Mouse (Mus musculus) erythroblast, embryonic 14.5 days (primary cell): ENCODE data around the gene Btbd11. TPM values are rescaled to one million over a fixed set of nuclear protein-coding genes. Genes with fewer than 3 reads are reported as not detected.

Experiments used
- H3K27me3 ChIP-seq: 2 replicates; pipeline ENCODE4 v1.6.1; 2012; ENCODE audit warnings: inconsistent platforms; ENCODE audit not compliant: control insufficient read depth
- H3K36me3 ChIP-seq: 2 replicates; pipeline ENCODE4 v1.6.1; 2012; ENCODE audit warnings: mild to moderate bottlenecking, inconsistent platforms; ENCODE audit not compliant: control insufficient read depth
- H3K4me1 ChIP-seq: 2 replicates; pipeline ENCODE4 v1.6.1; 2012; ENCODE audit warnings: inconsistent platforms; ENCODE audit not compliant: control insufficient read depth
- H3K4me3 ChIP-seq: replicated peaks from 2 replicates; pipeline ENCODE3; 2012; ENCODE audit warnings: moderate library complexity, mild to moderate bottlenecking, inconsistent platforms
- H3K9me3 ChIP-seq: 2 replicates; pipeline ENCODE4 v1.6.1; 2012; ENCODE audit warnings: low read length, inconsistent platforms, mixed read lengths; ENCODE audit not compliant: control insufficient read depth
- GATA1 ChIP-seq: IDR thresholded peaks from 2 replicates; pipeline ENCODE4 v1.6.1; 2012; ENCODE audit warnings: low read length, inconsistent platforms, mixed read lengths
- TAL1 ChIP-seq: IDR thresholded peaks from 3 replicates; pipeline ENCODE4 v1.6.1; 2012; ENCODE audit warnings: low read length, inconsistent platforms, mixed read lengths
- polyA plus RNA-seq: library from polyadenylated mRNA; stranded (reverse); fragments of >175 nt; gene quantifications from 2 replicates; pipeline ENCODE4 v1.2.3, GENCODE M21; 2012

Btbd11 gene
- polyA plus RNA-seq, 1 experiment, result not detected

DNA sequence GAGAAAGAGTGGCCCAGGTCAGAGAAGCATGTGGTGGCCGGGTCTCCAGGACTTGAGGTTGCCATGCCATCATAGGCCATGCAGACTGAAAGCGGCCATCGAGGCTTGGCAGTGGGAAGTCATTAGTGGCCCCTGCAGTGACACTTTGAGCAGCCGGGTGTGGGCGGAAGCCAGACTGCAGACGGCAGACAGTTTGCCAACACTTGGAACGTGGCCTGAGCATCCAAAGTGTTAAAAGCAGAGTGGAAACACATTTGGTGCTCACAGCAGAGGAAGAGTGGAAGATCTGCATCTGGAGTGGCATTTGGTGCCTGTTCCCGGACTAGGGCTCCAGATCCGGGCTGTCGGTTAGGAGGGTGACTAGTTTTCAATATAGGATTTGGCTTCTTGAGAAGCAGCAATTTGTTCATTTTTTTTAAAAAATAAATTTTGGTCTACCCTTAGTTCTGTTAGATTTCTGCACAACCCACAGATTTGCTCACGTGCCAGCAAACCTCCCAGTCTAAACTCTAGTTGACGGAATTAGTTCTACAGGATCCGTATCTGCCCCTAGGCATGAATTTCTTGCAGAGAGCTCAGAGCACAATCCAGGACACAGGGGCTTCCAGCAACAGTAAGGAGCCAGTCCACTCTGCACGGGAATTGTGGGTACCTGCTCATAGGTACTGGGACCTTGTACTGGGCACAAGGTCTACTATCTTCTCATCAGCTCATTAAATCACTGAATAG lies 222.1 kb downstream of the Btbd11 start:
- H3K4me1 ChIP-seq, result no peaks in the 10 kb centered on the region
- H3K36me3 ChIP-seq, result no peaks in the 10 kb centered on the region
- H3K4me3 ChIP-seq, result no peak overlapping the region
- no peaks in the 10 kb centered on the region for H3K27me3 ChIP-seq
- no peak for TF ChIP-seq TAL1
- TF ChIP-seq GATA1, result no peak
- H3K9me3 ChIP-seq, result no peaks in the 10 kb centered on the region

DNA sequence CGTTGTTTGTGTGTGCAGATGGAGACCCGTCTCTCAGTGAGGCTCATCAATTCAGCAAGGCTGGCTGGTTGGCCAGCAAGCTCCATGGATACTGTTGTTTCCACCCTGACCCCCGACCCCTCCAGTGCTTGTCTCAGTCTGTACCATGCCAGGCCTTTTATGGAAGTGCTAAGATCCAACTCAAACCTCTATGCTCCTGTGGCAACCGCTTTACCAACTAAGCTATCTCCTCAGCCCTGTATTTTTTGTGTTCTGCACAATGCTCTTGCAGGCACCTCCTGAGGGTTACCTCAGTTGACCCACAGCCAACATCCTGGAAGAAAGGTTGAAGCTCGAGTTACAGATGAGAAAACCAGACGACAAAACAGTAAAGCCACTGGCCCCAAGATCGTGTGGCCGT lies 230.5 kb downstream of the Btbd11 start:
- Histone ChIP-seq H3K4me3 (no peak overlapping the region), H3K9me3 (no peaks in the 10 kb centered on the region), H3K27me3 (no peaks in the 10 kb centered on the region), H3K36me3 (no peaks in the 10 kb centered on the region), H3K4me1 (no peaks in the 10 kb centered on the region)
- TF ChIP-seq GATA1 (no peak), TAL1 (no peak)

DNA sequence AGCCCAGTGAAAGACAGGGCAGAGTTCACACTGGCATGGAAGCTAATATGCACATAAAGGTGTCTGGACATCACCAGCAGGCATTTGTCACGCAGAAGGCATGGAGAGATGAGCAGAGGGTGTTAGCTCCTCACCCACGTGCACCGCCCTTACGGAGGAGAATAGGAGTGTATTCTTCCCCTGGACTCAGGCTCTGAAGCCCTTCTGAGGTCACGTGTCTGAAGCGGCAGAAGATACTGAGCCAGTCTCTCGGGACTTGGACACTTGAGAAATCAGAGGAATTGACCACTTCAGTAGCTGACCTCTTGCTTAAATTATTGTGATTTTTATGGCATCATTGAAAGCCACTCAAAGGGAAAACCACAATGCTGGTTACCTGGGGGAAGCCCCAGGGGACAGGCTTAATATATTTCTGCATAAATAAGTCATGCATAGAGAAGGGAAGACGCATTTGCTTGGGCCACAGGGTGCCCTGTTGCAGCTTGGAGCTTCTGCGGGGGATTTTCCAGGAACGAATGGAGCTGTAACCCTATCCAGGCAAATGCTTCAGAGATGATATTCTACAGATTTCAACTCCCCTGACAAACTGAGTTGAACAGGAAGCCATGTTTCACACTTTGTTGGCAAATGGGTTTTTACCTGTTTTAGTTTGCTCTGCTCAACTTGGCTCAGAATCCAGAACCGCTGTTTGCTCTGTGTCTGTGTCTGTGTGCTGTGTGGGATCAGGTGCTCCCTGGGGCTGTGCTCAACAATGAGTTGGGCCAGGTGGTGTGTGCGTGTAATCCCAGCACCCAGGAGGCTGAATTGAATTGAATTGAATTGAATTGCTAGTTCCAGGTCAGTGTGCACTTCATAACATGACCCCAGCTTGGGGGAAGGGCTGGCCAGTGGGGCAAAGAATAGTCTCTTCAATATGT lies 231.1 kb downstream of the Btbd11 start:
- Histone ChIP-seq H3K4me3 (no peak overlapping the region), H3K27me3 (no peaks in the 10 kb centered on the region), H3K4me1 (no peaks in the 10 kb centered on the region), H3K9me3 (no peaks in the 10 kb centered on the region), H3K36me3 (no peaks in the 10 kb centered on the region)
- no peak for TF ChIP-seq TAL1
- TF ChIP-seq GATA1, result no peak

DNA sequence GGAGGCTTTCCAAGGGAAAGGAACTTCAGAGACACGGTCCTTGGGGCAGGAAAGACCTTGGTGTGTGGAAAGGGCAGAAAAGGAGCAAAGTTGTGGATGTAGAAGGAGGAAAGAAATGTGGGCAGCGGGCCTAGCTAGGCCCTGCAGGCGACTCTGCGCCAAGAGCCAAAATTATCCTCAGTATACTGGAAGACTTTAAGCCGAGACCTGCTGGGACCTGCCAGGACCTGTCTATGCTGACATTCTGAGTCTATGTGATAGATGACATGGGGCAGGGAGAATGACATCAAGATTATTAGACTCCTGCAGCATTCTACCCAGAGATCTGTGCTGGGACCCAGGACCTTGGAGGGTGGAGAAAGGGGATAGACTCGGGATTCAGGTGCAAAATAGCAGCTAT lies 234.5 kb downstream of the Btbd11 start:
- H3K36me3 ChIP-seq, result no peaks in the 10 kb centered on the region
- no peaks in the 10 kb centered on the region for H3K27me3 ChIP-seq
- H3K9me3 ChIP-seq, result no peaks in the 10 kb centered on the region
- no peak for TF ChIP-seq TAL1
- no peak for TF ChIP-seq GATA1
- no peak overlapping the region for H3K4me3 ChIP-seq
- no peaks in the 10 kb centered on the region for H3K4me1 ChIP-seq

DNA sequence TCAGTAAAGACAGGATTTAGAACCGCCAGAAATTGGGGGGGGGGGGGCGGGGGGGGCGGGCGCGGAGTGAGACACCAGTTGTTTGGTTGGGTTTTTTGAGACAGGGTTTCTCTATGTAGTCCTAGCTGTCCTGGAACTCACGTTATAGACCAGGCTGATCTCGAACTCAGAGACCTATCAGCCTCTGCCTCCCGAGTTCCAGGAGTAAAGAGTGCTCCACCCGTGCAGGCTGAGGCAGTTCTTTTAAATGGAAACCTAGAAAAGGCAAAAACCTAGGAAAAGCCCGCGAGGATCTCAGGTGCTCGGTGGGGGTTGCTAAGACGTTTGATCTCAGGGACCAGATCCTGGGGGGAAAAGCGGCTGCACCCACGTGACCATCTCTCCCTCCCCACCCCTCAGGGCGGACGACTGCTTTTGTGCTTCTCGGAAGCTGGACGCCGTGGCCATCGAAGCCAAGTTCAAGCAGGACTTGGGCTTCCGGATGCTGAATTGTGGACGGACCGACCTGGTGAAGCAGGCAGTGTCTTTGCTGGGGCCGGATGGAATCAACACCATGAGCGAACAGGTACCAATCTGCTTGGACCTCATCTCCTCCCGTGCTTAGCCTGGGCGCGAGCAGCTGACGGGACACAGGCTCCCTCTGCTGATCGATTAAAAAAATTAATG lies 238.0 kb downstream of the Btbd11 start:
- Histone ChIP-seq H3K36me3 (no peaks in the 10 kb centered on the region), H3K27me3 (no peaks in the 10 kb centered on the region), H3K4me1 (no peaks in the 10 kb centered on the region), H3K4me3 (no peak overlapping the region), H3K9me3 (no peaks in the 10 kb centered on the region)
- no peak for TF ChIP-seq GATA1
- TF ChIP-seq TAL1, result no peak

DNA sequence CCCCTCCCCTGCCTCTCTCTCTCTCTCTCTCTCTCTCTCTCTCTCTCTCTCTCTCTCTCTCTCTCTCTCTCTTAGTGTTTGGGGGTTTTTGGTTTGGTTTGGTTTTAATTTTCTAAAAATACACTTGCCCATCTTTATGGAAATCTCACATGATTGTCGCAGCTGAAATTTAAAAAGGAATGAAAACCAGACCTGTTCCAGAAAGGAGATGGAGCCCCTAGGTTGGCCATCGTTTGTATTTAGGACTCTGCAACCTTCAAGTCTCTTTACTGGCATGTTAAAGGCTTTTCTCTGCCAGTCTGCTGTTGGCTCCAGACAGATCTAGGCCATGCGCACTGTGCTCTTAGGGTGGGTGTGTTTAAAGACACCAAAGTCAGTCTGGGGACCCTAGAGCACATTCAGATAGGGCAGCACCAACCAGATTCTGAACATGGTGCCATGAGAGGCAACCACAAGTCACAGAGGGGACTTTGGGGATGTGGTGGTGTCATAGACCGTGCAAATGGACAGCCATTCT lies 238.6 kb downstream of the Btbd11 start:
- TF ChIP-seq TAL1, result no peak
- no peak for TF ChIP-seq GATA1
- Histone ChIP-seq H3K4me3 (no peak overlapping the region), H3K36me3 (no peaks in the 10 kb centered on the region), H3K9me3 (no peaks in the 10 kb centered on the region), H3K27me3 (no peaks in the 10 kb centered on the region), H3K4me1 (no peaks in the 10 kb centered on the region)

DNA sequence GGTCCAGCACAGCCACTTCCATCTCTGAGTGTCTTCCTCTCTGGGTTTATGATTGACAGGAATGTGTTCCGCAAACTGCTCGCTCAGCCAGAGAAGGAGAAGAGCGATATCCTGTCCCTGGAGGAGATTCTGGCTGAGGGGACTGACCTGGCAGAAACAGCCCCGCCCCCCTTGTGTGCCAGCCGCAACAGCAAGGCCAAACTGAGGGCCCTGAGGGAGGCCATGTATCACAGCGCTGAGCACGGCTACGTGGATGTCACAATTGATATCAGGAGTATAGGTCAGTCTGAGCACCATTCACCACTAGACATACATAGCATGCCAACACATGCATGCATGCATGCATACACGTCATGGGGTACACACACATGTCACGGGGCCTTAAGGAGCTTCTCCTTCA lies 245.4 kb downstream of the Btbd11 start:
- H3K4me3 ChIP-seq, result no peak overlapping the region
- no peaks in the 10 kb centered on the region for H3K4me1 ChIP-seq
- no peaks in the 10 kb centered on the region for H3K36me3 ChIP-seq
- no peaks in the 10 kb centered on the region for H3K9me3 ChIP-seq
- no peak for TF ChIP-seq GATA1
- TF ChIP-seq TAL1, result no peak
- no peaks in the 10 kb centered on the region for H3K27me3 ChIP-seq

DNA sequence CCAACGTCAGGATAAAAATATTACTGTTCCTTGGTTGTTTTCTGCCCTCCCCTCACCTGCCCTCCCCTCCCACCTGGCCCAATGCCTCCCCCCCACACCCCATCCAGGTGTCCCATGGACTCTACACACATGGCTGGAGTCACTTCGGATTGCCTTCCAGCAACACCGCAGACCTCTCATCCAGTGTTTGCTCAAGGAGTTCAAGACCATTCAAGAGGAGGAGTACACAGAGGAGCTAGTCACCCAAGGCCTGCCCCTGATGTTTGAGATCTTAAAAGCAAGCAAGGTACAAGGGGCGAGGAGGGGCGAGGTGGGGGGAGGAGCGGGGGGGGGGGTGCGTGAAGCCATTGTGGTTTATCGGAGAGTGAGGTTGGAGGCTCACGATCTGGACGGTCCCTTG lies 247.0 kb downstream of the Btbd11 start:
- Histone ChIP-seq H3K4me3 (no peak overlapping the region), H3K4me1 (no peaks in the 10 kb centered on the region), H3K36me3 (no peaks in the 10 kb centered on the region), H3K9me3 (no peaks in the 10 kb centered on the region), H3K27me3 (no peaks in the 10 kb centered on the region)
- TF ChIP-seq TAL1 (no peak), GATA1 (no peak)

DNA sequence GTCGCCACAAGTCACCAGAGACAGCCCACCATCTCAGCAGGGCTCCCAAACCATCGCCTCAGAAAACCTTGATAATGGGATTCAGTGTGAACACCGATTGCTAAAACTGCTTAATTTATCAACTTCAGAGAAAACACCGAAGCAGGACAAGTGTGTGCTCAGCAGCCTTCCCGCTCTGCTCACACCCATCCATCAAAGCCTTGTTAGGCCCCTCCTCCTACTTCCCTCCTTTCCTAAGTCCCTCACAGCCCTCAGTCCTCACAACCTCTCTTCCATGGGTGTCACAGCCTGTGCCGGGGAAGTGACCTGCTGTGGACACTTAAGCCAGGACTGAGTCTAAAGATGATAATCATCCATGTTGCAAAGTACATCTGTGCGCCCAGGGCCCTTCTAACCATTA lies 251.0 kb downstream of the Btbd11 start:
- no peak for TF ChIP-seq TAL1
- no peak for TF ChIP-seq GATA1
- Histone ChIP-seq H3K4me1 (no peaks in the 10 kb centered on the region), H3K27me3 (no peaks in the 10 kb centered on the region), H3K9me3 (no peaks in the 10 kb centered on the region), H3K36me3 (no peaks in the 10 kb centered on the region), H3K4me3 (no peak overlapping the region)
